Mouse (Mus musculus) cerebellum, adult 8-10 months (tissue): ENCODE results near the gene Dld.

Experiments used
- DNase-seq: peaks from one replicate; pipeline ENCODE4 v3.0.0; 2022

The Dld gene

GRCm38 (mm10) chr12:31320817-31321216 is 30.4 kb downstream of the Dld start:
- no peak for DNase-seq

DNA sequence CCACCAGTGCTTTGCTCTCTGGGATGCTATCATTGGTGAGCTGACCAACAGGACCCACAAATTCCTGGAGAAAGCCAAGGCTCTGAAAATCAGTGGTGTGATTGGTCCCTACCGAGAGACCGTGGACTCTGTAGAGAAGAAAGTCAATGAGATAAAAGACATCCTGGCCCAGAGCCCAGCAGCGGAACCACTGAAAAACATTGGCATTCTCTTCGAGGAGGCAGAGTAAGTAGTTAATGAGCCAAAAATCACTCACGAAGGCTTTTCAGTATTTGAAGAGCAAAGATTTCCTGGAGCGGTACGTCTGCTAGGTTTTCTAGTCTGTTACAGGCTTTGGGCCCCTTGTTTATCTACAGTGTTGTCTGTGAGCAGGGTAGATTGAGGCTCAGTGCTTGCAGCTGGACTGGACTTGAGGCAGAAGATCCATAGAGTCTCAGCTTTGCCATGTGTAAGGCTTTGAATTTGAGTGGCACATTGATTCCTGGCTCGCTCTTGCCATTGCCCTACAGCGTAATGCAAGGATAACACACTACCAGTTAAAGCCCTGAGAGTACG is 32.8 kb downstream of the Dld start:
- DNase-seq, result no peak

DNA sequence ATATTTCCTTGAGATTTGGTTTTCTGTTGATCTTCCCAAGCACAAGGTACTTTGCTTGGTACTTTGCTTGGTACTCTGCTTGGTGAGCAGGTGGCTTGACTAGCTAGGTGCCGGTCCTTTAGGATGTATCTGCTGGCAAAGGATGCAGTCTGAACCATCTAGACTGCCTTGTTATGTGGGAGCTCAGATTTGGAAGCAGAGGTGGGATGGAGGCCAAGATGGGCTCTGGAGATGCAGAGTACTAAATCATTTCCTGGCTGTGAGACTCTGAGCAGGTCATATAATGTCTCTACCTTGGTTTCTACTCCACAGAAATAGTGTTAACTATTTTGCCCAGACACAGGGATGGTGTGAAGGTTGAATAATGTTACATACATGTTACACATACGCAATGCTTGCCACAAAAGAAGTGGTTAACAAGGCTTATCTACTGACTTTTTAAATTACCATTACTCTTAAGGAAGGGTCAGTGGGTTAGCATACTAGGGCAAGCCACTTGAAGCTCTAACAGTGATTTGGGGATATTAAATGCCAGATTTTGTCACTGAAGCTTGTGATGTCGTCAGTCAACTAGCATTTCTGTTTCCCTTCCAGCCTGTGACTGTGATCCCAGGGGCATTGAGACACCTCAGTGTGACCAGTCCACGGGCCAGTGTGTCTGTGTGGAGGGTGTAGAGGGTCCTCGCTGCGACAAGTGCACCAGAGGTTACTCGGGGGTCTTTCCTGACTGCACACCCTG is 33.4 kb downstream of the Dld start:
- DNase-seq, result no peak

- DNase-seq, result no peak
Measured at GRCm38 (mm10) chr12:31315961-31316360, 35.3 kb downstream of the Dld start.

DNA sequence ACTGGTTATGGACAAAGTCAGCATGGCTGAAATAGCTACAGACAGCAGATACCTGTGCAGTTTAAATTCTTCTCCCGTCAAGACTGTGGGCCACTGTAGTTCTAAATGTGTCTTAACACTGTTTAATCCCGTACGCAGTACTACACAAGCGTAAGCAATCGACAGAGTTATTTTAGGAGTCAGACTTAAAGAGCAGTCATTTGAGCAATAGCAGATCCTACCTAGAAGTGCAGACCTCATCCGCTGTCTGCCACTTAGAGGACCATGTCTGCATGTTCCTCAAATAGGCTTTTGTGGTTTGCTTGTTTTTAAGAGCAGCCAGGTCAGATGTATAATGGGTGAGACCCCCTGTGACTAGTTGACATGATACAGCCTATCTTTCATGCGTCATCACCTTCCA is 36.9 kb downstream of the Dld start:
- DNase-seq, result no peak

DNA sequence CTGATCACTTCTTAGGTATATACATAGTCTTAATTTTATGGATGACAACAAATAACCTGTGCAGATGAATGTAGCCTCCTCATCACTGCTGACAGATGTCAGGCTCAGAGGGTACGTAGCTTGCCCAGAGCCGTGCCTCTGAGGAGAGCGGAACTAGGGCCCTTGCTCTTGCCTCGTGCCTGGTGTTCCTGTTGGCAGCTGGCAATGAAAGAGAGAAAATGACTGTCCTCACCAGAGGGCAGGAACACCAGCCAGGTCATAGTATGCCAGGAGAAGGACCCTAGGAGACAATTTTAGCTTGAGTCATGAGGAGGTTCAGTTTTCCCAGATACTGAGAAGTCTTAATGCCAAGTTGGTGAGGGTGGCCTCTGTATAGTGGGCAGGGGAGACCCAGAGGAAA is 38.1 kb downstream of the Dld start:
- no peak for DNase-seq

- no peak for DNase-seq
Measured at GRCm38 (mm10) chr12:31312281-31312680, 39.0 kb downstream of the Dld start.

GRCm38 (mm10) chr12:31311671-31312265 is 39.5 kb downstream of the Dld start:
- no peak for DNase-seq

GRCm38 (mm10) chr12:31310687-31311086 is 40.6 kb downstream of the Dld start:
- no peak for DNase-seq

DNA sequence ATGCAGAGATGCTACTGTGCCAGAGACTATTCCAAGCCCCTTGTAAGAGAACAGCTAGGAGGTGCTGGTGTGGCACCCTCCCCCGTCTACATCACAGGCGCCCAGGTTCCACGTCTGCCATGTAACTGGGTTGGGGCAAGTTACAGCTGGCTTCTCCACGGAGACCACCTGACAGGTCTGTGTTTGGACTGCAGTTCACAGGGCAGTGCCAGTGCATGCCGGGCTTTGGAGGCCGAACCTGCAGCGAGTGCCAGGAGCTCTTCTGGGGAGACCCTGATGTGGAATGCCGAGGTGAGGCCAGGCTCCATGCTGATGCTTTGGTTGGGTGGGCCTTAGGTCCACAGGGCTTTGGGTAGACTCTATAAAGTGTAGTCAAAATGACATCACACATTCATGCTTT is 43.5 kb downstream of the Dld start:
- no peak for DNase-seq

- DNase-seq, result no peak
Measured at GRCm38 (mm10) chr12:31307011-31307410, 44.2 kb downstream of the Dld start.

DNA sequence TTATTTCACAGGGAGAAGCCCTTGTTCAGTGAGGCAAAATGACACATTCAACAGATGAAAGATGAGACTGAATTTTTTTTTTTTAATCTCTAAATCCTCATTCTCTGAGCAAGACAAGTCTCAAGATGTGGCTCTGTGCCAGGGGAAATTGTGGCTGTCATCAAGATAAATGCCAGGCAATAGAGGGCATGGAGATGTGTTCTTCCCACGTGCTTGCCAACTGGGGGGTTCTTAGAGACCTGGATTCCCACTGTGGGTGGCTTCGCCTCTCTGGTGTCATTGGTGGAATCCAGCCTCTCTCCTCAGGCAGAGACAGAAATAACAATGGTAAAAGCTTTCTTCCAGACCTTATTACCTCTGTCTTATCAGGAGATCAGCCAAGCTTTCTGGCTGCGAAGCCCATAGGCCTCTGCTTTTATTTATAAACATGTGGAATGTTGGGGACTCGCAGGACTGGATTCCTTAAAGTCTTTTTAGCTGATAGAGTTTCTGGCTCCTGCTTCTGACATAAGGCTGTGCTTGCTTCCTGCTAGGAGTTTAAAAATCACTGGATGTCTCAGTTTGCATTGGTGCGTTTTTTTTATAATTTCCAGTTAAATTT is 45.1 kb downstream of the Dld start:
- DNase-seq, result no peak

DNA sequence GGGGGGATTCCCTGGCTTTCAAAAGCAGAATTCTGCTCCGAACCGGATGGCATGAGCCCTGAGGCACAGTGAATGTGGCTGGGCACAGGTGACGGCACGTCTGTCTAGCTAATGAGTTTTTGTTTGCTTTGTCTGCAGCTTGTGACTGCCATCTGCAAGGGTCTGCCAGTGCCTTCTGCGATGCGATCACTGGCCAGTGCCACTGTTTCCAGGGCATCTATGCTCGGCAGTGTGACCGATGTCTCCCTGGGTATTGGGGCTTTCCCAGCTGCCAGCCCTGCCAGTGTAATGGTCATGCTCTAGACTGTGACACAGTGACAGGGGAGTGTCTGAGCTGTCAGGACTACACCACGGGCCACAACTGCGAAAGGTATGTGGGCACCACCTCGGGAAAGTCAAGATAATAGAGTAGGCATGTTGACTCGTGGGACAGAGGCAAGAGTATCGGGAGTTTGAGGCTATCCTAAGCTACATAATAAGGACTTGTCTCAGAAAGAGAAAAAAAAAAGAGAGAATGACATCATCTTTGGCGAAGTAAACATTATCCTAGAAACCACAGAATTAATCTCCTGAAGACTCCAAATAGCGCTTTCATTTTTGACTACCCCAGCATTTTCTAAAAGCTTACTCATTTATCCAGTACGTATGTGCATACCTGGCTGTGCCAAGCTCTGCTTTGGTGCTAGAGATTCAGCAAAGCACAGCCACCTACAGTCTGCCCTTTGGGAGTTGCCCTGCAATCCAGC is 48.3 kb downstream of the Dld start:
- DNase-seq, result no peak

- DNase-seq, result no peak
Measured at GRCm38 (mm10) chr12:31302266-31302665, 49.0 kb downstream of the Dld start.

- DNase-seq, result no peak
Measured at GRCm38 (mm10) chr12:31300276-31300675, 51.0 kb downstream of the Dld start.

DNA sequence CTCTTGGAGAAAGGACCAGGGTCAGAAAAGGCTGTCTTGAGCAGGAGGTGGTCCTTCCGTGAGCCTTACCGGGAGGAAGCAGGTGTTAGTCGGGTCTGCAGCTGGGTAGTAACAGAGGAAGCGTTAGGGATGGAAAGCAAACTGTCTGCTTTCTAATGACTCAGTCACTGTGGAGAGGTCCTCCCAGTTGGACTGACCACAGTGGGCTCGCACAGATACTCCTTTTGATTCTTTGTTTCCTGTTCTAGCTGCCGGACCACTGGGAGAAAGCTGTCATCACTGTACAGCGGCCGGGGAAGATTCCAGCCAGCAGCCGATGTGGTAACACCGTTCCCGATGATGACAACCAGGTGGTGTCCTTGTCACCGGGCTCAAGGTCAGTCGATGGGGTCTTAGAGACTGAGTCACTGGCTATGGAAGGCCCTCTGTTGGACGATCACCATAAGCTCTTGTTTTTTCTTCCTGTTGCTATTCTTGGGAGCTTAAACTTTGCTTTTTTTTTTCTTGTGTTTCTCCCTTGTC is 51.5 kb downstream of the Dld start:
- DNase-seq, result no peak

DNA sequence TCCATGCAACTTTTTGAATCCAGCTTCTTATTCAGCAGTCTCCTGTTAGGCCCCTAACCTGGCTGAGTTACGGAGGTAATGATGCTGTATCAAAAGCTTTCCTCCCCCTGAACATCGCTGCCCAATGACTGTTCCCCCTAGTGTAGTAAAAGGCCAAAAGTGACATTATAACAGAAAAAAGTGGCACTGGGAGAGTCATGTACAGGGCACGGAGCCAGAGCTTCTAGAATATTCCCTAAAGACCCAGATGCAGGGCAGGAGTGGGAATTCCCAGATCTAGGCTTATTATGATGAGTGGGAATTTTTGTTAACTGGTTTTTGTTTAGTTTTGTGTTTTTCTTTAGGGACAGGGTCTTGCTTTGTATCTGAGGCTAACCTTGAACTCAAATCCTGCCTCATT is 52.1 kb downstream of the Dld start:
- no peak for DNase-seq

DNA sequence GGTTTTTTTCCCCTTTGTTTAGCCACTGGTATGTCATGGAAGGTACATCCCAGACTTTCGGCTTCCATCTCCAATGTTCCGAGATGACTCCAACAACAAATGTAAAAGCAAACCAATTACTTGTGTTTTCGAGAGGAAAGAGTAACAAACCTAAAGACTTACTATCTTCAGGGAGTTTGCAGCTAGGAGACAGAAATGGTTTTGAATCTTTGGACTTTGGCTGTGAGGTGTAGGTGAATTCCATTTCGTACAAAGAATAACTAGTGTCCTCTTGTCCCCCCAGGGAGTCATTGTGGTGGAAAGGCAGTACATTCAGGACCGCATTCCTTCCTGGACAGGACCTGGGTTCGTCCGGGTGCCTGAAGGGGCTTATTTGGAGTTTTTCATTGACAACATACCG is 52.7 kb downstream of the Dld start:
- DNase-seq, result no peak

- no peak for DNase-seq
Measured at GRCm38 (mm10) chr12:31298122-31298521, 53.1 kb downstream of the Dld start.

- no peak for DNase-seq
Measured at GRCm38 (mm10) chr12:31296097-31296496, 55.2 kb downstream of the Dld start.

- no peak for DNase-seq
Measured at GRCm38 (mm10) chr12:31295505-31295904, 55.7 kb downstream of the Dld start.

- no peak for DNase-seq
Measured at GRCm38 (mm10) chr12:31294996-31295395, 56.3 kb downstream of the Dld start.

- DNase-seq, result no peak
Measured at GRCm38 (mm10) chr12:31294526-31294925, 56.7 kb downstream of the Dld start.
